Mouse (Mus musculus): ENCODE results near the gene Ublcp1. TPM values are rescaled to one million over a fixed set of nuclear protein-coding genes. Genes with fewer than 3 reads are reported as not detected.

The Ublcp1 gene
- 40.8 and 40.9 TPM in 2 replicates for polyA plus RNA-seq (2015; fragmentation: Nextera tagmentation; extraction: Ambion mirVana)

DNA sequence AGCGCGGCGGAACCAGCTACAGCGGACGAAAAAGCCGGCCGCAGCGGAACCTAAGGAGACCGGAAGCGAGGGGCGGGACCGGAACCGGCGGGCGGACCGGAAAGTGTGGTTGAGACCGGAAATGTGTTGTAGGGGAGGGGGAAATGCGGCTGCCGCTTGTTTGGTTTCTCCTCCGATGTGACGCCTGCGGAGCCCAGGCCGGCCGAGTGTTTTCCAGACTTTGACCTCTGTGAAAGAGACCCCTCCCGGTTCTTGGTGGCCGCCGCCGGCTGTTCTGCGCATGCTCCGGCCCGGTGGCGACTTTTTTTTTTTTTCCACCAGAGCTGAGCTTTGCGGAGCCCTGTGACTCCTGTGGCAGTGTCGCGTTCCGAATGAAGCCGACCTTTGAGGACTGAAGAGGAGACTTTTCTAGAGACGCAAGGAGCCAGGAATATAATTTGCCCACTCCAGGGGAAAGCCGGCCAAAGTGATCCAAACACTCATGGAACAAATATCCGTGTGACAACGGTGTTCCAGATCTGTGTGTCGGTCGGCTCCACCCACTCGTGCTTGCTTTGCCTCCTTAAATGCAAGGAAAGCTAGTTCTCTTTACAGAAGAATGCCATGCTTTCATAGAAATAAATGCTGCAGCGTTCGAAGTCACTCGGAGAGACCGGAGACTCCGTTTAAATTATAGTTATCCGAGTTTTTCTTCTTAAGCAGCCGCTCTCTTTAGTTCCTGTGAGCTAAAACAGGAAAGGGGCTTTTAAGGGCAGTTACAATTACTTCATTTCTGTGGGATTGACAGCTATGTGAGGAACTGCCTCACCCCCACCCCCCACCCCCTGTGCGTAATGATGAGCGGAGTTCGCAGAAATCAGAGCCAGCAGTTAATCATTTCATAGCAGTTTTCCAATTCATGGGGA is at the start of gene Ublcp1:
Gene Ublcp1, minus strand, starts transcription at position 67 of the 905 bp plus-strand sequence.
- H3K4me1 ChIP-seq (ENCODE audit: insufficient read depth) = peaks cover 34% of the 10 kb centered on the region
- H3K9me3 ChIP-seq (ENCODE audit: low read length) = no peaks in the 10 kb centered on the region
- TF ChIP-seq EP300 (IDR thresholded peaks at IDR 0.05; ENCODE audit: low read depth) = peak; percentile 87
- TF ChIP-seq CTCF (IDR thresholded peaks at IDR 0.05; ENCODE audit: low read depth) = no peak
- H3K4me2 ChIP-seq (ENCODE audit: low read depth, low read length) = peak within 1 kb of the TSS; percentile 72
- H3K9ac ChIP-seq (replicated peaks) = peak within 1 kb of the TSS; percentile 93
- H3K36me3 ChIP-seq (replicated peaks; ENCODE audit: insufficient read depth, low read length) = no peaks in the 10 kb centered on the region
- peak within 1 kb of the TSS; percentile 98 for H3K27ac ChIP-seq (ENCODE audit: low read depth)
- H3K4me3 ChIP-seq (ENCODE audit: low read depth, low read length) = peak within 1 kb of the TSS; percentile 88
- DNase-seq (peak; percentile 95), ATAC-seq (peak; percentile 90)
- no peaks in the 10 kb centered on the region for H3K27me3 ChIP-seq (ENCODE audit: insufficient read depth, low read length)
- under 1% methylated on average over 54 of the region's 54 CpGs for WGBS (ENCODE audit: insufficient replicate concordance)

DNA sequence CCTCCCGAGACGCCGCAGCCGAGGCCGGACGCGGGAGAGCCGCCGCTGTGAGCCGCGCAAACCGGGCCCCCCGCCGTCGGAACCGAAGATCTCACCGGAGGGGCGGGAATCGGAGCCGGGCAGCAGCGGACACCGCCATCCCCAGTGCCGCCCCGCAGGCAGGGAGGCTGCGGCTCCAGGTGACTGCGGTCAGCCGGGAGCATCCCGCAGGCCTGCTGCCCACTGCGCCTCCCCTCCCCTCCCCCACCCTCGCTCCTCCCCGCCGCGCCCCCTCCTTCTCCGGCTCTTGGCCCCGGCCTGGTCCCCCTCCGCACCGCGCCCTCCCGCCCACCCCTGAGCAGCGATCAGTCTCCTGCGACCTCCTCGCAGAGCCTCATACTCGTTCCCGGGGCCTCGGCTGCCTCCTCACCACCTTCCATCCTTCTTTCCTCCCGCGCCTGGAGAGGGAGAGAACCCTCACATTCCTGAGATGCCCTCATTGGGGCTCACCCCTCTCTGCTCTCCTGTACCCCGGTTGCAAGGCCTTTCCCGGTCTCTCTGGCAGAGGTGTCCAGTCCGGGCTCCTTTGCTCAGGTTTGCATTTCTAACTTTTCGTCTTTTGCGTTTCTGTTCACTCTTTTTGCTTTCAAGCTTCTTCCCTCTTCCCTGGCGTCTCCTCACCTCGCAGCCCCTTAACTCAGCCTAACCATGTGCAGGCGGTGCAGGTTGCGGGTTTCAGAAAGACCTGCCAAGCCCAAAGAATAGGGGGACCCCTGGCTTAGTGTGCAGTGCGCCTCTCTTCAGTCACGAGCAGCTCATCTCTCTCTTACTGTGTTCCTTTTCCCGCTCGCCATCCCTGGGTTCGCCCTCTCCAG is 49.0 kb upstream of the Ublcp1 start:
- Histone ChIP-seq H3K9ac (replicated peaks) (peak overlapping the region; percentile 96), H3K27ac (ENCODE audit: low read depth) (peak overlapping the region; percentile 99), H3K4me1 (ENCODE audit: insufficient read depth) (peaks cover 35% of the 10 kb centered on the region), H3K4me3 (ENCODE audit: low read depth, low read length) (peak overlapping the region; percentile 99), H3K27me3 (ENCODE audit: insufficient read depth, low read length) (no peaks in the 10 kb centered on the region), H3K4me2 (ENCODE audit: low read depth, low read length) (peak overlapping the region; percentile 95), H3K36me3 (replicated peaks; ENCODE audit: insufficient read depth, low read length) (peaks cover 12% of the 10 kb centered on the region), H3K9me3 (ENCODE audit: low read length) (no peaks in the 10 kb centered on the region)
- 0% methylated on average over 42 of the region's 61 CpGs for WGBS (ENCODE audit: insufficient replicate concordance)
- ATAC-seq (peak; percentile 24), DNase-seq (peak; percentile 69)
- TF ChIP-seq CTCF (IDR thresholded peaks at IDR 0.05; ENCODE audit: low read depth) = no peak
- TF ChIP-seq EP300 (IDR thresholded peaks at IDR 0.05; ENCODE audit: low read depth) = no peak

DNA sequence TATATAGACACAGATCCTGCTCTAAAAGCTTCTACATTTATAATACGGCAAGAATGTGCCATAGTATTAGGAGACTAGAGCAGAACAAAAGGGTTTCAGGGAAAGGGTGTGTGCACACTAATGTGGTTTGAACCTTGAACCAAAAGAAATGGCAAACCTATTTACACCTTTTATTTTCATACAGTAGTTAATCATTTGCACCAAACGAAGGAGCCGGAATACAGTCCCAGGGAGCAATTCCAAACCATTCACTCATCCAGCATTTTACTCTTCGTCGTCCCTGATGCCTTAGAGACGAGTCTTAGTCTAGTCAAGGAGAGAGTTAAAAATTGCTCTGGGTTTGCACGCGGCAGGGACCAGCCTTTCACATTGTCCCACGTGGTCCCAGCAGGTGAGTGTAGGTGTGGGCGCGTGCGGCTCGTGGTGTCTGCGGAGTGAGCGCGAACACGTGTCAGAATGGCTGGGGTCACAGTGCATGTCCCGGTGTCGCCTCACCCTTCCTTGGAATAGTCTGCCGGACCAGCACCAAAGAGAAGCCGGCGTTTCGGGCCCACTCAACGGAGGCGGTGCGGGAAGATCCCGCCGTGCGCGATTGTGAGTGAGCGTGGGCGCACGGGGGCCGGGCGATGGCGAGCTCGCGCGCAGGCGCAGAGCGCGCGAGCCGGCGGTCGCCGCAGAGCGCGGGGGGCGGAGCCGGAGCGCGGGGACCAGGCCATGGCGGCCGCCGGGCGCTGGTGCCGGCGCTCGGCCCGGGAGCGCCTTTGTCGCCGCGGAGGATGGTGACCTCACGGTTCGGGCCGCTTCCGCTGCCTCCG is 48.2 kb upstream of the Ublcp1 start, which contains the start of gene Rnf145:
Gene Rnf145, plus strand, starts transcription at position 684 of the 815 bp plus-strand sequence.
- Histone ChIP-seq H3K36me3 (replicated peaks; ENCODE audit: insufficient read depth, low read length) (peaks cover 5% of the 10 kb centered on the region), H3K9ac (replicated peaks) (peak within 1 kb of the TSS; percentile 96), H3K9me3 (ENCODE audit: low read length) (no peaks in the 10 kb centered on the region), H3K4me2 (ENCODE audit: low read depth, low read length) (peak within 1 kb of the TSS; percentile 95), H3K27ac (ENCODE audit: low read depth) (peak within 1 kb of the TSS; percentile 99), H3K27me3 (ENCODE audit: insufficient read depth, low read length) (no peaks in the 10 kb centered on the region), H3K4me1 (ENCODE audit: insufficient read depth) (peaks cover 32% of the 10 kb centered on the region), H3K4me3 (ENCODE audit: low read depth, low read length) (peak within 1 kb of the TSS; percentile 99)
- DNase-seq = peak; percentile 82
- TF ChIP-seq EP300 (IDR thresholded peaks at IDR 0.05; ENCODE audit: low read depth) (no peak), CTCF (IDR thresholded peaks at IDR 0.05; ENCODE audit: low read depth) (no peak)
- peak; percentile 81 for ATAC-seq
- WGBS (ENCODE audit: insufficient replicate concordance) = under 1% methylated on average over 59 of the region's 70 CpGs

DNA sequence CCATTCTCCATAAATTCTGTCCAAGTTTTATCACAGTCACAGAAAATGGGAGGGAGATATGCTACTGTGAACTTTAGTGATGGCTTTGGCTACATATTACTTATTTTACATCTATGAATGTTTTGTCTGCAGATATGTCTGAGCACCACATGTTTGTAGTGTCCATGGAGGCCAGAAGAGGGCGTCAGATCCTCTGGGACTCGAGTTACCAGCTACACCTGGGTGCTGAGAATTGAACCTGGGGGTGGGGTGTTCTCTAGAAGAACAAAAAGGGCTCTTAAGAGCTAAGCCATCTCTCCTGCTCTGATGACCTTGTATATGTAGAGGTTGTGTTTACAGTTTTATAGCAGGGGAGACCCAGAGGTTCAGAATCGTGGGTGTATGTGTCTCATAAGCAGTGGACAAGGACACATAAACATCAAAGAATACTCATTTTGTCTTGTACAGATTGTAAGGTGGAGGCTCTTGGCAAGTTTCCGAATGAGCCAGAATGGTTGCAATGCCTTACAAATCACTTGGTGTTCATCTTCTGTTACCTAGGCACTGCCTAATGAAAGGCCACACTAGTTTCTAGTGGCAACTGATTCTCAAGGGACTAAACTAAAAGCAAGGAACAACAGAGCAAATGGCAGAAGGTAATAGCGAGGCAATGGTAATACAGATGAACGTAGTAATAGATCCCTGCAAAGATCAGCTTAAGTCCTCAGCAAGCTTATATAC is 47.4 kb upstream of the Ublcp1 start:
- peaks cover 33% of the 10 kb centered on the region for H3K4me1 ChIP-seq (ENCODE audit: insufficient read depth)
- H3K9ac ChIP-seq (replicated peaks) = peak overlapping the region; percentile 96; the same call in 1 of the 2 replicates

DNA sequence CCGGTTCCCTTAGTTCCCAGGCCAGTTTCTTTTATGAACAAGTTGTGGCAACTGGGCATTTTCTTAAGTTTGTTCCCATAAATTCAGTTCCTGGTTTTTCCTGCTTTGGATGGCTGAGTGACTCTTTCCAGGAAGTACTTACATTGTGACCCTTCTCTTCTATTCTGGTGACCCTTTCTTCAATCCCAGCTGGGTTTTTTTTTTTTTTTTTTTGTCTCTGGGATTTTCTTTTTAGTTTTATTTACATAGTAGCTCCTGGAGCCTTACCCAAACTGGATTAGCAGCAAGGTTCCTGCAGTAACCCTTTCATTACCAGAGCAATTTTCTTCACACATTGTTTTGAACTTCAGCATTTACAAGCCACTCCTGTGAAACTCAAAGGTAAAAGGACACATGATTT is 46.1 kb upstream of the Ublcp1 start:
- Histone ChIP-seq H3K27ac (ENCODE audit: low read depth) (no peak overlapping the region; the same call in 1 of the 2 replicates), H3K4me3 (ENCODE audit: low read depth, low read length) (no peak overlapping the region), H3K36me3 (replicated peaks; ENCODE audit: insufficient read depth, low read length) (no peaks in the 10 kb centered on the region), H3K4me2 (ENCODE audit: low read depth, low read length) (no peak overlapping the region), H3K27me3 (ENCODE audit: insufficient read depth, low read length) (no peaks in the 10 kb centered on the region), H3K9me3 (ENCODE audit: low read length) (no peaks in the 10 kb centered on the region), H3K9ac (replicated peaks) (no peak overlapping the region), H3K4me1 (ENCODE audit: insufficient read depth) (peaks cover 38% of the 10 kb centered on the region)
- TF ChIP-seq EP300 (IDR thresholded peaks at IDR 0.05; ENCODE audit: low read depth) (no peak), CTCF (IDR thresholded peaks at IDR 0.05; ENCODE audit: low read depth) (no peak)
- ATAC-seq (no peak), DNase-seq (no peak)
- 56% methylated on average over 1 of the region's 1 CpGs for WGBS (ENCODE audit: insufficient replicate concordance)

More for the DNA sequence above, 47.4 kb upstream of the Ublcp1 start:
- Histone ChIP-seq H3K4me3 (ENCODE audit: low read depth, low read length) (peak overlapping the region; percentile 99), H3K36me3 (replicated peaks; ENCODE audit: insufficient read depth, low read length) (no peaks in the 10 kb centered on the region), H3K9me3 (ENCODE audit: low read length) (no peaks in the 10 kb centered on the region), H3K4me2 (ENCODE audit: low read depth, low read length) (peak overlapping the region; percentile 95), H3K27me3 (ENCODE audit: insufficient read depth, low read length) (no peaks in the 10 kb centered on the region), H3K27ac (ENCODE audit: low read depth) (peak overlapping the region; percentile 99)
- ATAC-seq (no peak), DNase-seq (no peak)
- WGBS (ENCODE audit: insufficient replicate concordance) = 52% methylated on average over 6 of the region's 6 CpGs
- peak; percentile 44 for TF ChIP-seq CTCF (IDR thresholded peaks at IDR 0.05; ENCODE audit: low read depth)
- TF ChIP-seq EP300 (IDR thresholded peaks at IDR 0.05; ENCODE audit: low read depth) = no peak
